Mouse (Mus musculus) small intestine, adult 2 months (tissue): ENCODE results near the gene Hat1. TPM values are rescaled to one million over a fixed set of nuclear protein-coding genes. Genes with fewer than 3 reads are reported as not detected.

ENCODE experiments used
- H3K27ac ChIP-seq: fragments of 200-500 bp; 2 replicates; pipeline ENCODE4 v1.5.1; 2012; ENCODE audit warnings: low read depth, low read length, control low read depth, inconsistent platforms; ENCODE audit not compliant: insufficient read depth
- H3K27me3 ChIP-seq: fragments of 200-500 bp; 2 replicates; pipeline ENCODE4 v1.6.1; 2012; ENCODE audit warnings: mild to moderate bottlenecking, moderate library complexity, low read length, inconsistent platforms; ENCODE audit not compliant: control insufficient read depth, insufficient read depth
- H3K36me3 ChIP-seq: fragments of 200-500 bp; 2 replicates; pipeline ENCODE4 v1.6.1; 2012; ENCODE audit warnings: mild to moderate bottlenecking, low read length, control low read depth, inconsistent platforms; ENCODE audit not compliant: control insufficient read depth, insufficient read depth
- H3K4me1 ChIP-seq: fragments of 200-500 bp; 2 replicates; pipeline ENCODE4 v1.6.1; 2012; ENCODE audit warnings: low read length, inconsistent platforms, mixed read lengths; ENCODE audit not compliant: control insufficient read depth, insufficient read depth, insufficient read length
- H3K4me3 ChIP-seq: fragments of 200-500 bp; 2 replicates; pipeline ENCODE4 v1.5.1; 2012; ENCODE audit warnings: low read depth, mild to moderate bottlenecking, control low read depth, inconsistent platforms, low read length, moderate library complexity
- CTCF ChIP-seq: fragments of 200-500 bp; IDR thresholded peaks from 2 replicates; pipeline ENCODE4 v1.5.1; 2012; ENCODE audit warnings: low read depth, mild to moderate bottlenecking, control low read depth, inconsistent platforms, low read length, moderate library complexity, mixed read lengths; ENCODE audit not compliant: insufficient replicate concordance, insufficient read length; ENCODE audit errors: extremely low read depth
- POLR2A ChIP-seq: fragments of 200-500 bp; IDR thresholded peaks from 2 replicates; pipeline ENCODE4 v1.6.1; 2012; ENCODE audit warnings: low read depth, mild to moderate bottlenecking, control low read depth, inconsistent platforms, low read length, moderate library complexity
- WGBS: fragments of 180-500 bp; shearing (Covaris S2); methylation state at CpG from one replicate; pipeline ENCODE4 v1.1.7; 2018; 5-methylcytosine and 5-hydroxymethylcytosine counted together
- polyA plus RNA-seq: library from polyadenylated mRNA; depleted of rRNA; stranded (reverse); fragments of >200 nt; gene quantifications from 2 replicates; pipeline ENCODE4 v1.2.3, GENCODE M21; 2012

Hat1 gene
- polyA plus RNA-seq, 1 experiment: 0.62 TPM

- Histone ChIP-seq H3K36me3 (no peaks in the 10 kb centered on the region), H3K4me3 (no peak overlapping the region), H3K27ac (no peak overlapping the region), H3K27me3 (no peaks in the 10 kb centered on the region), H3K4me1 (no peaks in the 10 kb centered on the region)
- TF ChIP-seq CTCF (no peak), POLR2A (no peak)
- WGBS: 73% methylated on average over 4 of the region's 4 CpGs
Measured at GRCm38 (mm10) chr2:71381962-71382361, 6.8 kb upstream of the Hat1 start.

GRCm38 (mm10) chr2:71383890-71384289 lies 4.9 kb upstream of the Hat1 start:
- Histone ChIP-seq H3K36me3 (no peaks in the 10 kb centered on the region), H3K27ac (no peak overlapping the region), H3K27me3 (no peaks in the 10 kb centered on the region), H3K4me3 (peak overlapping the region; percentile 61), H3K4me1 (no peaks in the 10 kb centered on the region)
- 20% methylated on average over 11 of the region's 11 CpGs for WGBS
- TF ChIP-seq CTCF (no peak), POLR2A (no peak)

GRCm38 (mm10) chr2:71387766-71388165 lies 992 bp upstream of the Hat1 start:
- 91% methylated on average over 6 of the region's 6 CpGs for WGBS
- H3K36me3 ChIP-seq: no peaks in the 10 kb centered on the region
- TF ChIP-seq POLR2A: no peak
- no peaks in the 10 kb centered on the region for H3K27me3 ChIP-seq
- peaks cover 2% of the 10 kb centered on the region for H3K4me1 ChIP-seq
- no peak overlapping the region for H3K4me3 ChIP-seq
- no peak overlapping the region for H3K27ac ChIP-seq

DNA sequence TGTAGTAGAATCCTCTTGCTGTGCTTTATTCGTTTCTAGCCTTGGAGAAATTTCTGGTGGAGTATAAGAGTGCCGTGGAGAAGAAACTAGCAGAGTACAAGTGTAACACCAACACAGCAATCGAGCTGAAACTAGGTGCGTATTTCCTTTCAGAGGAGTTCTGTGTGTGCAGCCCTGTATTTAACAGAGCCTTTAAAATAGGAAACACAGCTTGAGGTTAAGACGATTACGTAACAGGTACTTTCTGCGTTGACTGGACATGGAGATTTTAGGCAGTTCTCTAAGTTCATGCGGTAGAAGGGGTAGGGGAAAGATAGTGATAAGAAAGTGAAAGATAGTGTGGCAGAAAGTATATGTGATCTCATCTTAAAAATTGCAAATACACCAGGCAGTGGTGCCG lies 1.1 kb downstream of the Hat1 start:
- H3K27me3 ChIP-seq: no peaks in the 10 kb centered on the region
- no peak overlapping the region for H3K27ac ChIP-seq
- H3K4me1 ChIP-seq: peaks cover 2% of the 10 kb centered on the region
- no peaks in the 10 kb centered on the region for H3K36me3 ChIP-seq
- peak overlapping the region; percentile 89; the same call in 1 of the 2 replicates for H3K4me3 ChIP-seq
- WGBS: 27% methylated on average over 9 of the region's 9 CpGs
- no peak for TF ChIP-seq CTCF
- no peak for TF ChIP-seq POLR2A

DNA sequence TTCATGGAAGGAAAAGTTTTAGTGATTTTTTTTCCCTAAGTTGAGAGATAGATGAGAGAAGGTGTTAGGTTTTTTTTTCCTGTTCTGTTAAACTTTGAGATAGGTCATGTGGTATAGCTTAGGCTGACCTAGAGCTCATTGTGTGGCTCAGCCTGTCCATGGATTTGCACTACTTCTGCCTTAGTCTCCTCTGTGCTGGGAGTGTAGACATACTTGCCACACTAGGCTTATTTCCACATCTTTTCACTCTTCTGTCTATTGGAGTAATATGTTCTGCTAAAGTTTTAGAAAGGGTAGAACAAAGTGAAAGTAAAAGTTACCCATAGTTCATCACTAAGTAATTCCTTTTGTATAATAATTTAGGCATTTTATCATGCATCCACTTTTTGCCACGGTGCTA lies 16.9 kb downstream of the Hat1 start:
- Histone ChIP-seq H3K27me3 (no peaks in the 10 kb centered on the region), H3K36me3 (peaks cover 4% of the 10 kb centered on the region; the same call in 1 of the 2 replicates), H3K4me3 (no peak overlapping the region), H3K27ac (no peak overlapping the region), H3K4me1 (no peaks in the 10 kb centered on the region)
- WGBS: 54% methylated on average over 1 of the region's 1 CpGs
- TF ChIP-seq CTCF: no peak
- TF ChIP-seq POLR2A: no peak

DNA sequence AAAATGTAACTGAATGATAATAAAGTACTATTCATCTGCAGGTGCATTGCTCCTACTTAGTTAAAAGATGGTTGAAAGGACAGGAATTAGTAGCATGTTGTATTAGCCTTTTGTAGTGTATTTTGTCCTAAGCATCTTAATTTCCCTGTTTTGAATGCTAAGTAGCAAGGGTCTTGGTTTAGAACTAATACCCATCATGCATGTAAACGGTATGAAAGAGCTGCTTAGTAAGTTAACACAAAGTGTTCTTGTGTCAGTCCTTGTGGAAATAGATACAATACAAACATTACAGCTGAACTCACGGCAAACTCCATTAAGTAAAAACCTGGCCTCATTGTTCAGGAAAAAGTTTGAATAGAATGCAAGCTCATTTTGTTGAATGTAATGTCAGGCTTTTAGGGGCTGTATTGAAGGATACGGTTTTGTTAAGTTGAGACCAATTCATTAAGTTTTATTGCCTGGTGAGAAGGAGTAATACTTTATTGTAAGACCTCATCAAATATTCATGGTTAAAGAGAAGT lies 30.1 kb downstream of the Hat1 start:
- Histone ChIP-seq H3K27me3 (no peaks in the 10 kb centered on the region), H3K36me3 (peaks cover 12% of the 10 kb centered on the region), H3K4me3 (no peak overlapping the region), H3K27ac (no peak overlapping the region), H3K4me1 (no peaks in the 10 kb centered on the region)
- TF ChIP-seq CTCF (no peak), POLR2A (no peak)
- 88% methylated on average over 3 of the region's 3 CpGs for WGBS

DNA sequence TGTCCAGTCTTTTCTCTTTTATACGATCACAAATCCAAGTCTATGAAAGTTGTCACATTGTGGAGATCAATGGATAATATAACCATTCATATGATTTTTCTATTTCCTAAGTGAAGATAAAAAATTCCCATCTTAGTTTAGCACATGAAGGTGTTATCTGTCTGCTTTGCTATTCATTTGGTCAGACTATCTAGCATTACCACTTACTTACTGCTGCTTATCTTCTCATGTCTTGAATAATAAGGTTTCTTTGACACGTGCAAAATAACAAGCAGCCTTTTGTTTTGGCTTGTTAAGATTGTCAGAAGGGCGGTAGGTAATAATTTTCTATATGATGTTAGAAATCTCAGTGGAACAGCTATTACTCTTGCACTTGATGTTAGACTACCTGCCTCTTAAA lies 30.6 kb downstream of the Hat1 start:
- Histone ChIP-seq H3K4me3 (no peak overlapping the region), H3K4me1 (no peaks in the 10 kb centered on the region), H3K27ac (no peak overlapping the region), H3K36me3 (peaks cover 12% of the 10 kb centered on the region), H3K27me3 (no peaks in the 10 kb centered on the region)
- TF ChIP-seq POLR2A (no peak), CTCF (no peak)
- WGBS: 82% methylated on average over 3 of the region's 3 CpGs

- Histone ChIP-seq H3K4me1 (no peaks in the 10 kb centered on the region), H3K36me3 (peaks cover 14% of the 10 kb centered on the region), H3K27me3 (no peaks in the 10 kb centered on the region), H3K4me3 (no peak overlapping the region), H3K27ac (no peak overlapping the region)
- TF ChIP-seq CTCF (no peak), POLR2A (no peak)
- 96% methylated on average over 9 of the region's 9 CpGs for WGBS
Measured at GRCm38 (mm10) chr2:71420895-71421425, 32.2 kb downstream of the Hat1 start.
